Mouse (Mus musculus): ENCODE data around the gene Stk38. TPM values are rescaled to one million over a fixed set of nuclear protein-coding genes. Genes with fewer than 3 reads are reported as not detected.
A peak's percentile ranks its signal among the peaks of the same experiment; 100 is the strongest.

Stk38 gene
- polyA plus RNA-seq, 1 experiment from 2014 or later, result 84.7 TPM

GRCm38 (mm10) chr17:28982591-28982990, 25.2 kb downstream of the Stk38 start:
- peaks cover 85% of the 10 kb centered on the region for H3K36me3 ChIP-seq (ENCODE audit: inconsistent target)
- no peaks in the 10 kb centered on the region for H3K79me2 ChIP-seq (ENCODE audit: inconsistent target)
- 82% methylated on average over 4 of the region's 4 CpGs for WGBS (ENCODE audit: missing documents)
- H3K4me3 ChIP-seq (ENCODE audit: inconsistent target), result no peak overlapping the region
- no peak overlapping the region for H3K27ac ChIP-seq

- Histone ChIP-seq H3K4me3 (ENCODE audit: inconsistent target) (no peak overlapping the region), H3K79me2 (ENCODE audit: inconsistent target) (no peaks in the 10 kb centered on the region), H3K27ac (no peak overlapping the region), H3K36me3 (ENCODE audit: inconsistent target) (peaks cover 81% of the 10 kb centered on the region)
- WGBS (ENCODE audit: missing documents), result 100% methylated on average over 2 of the region's 4 CpGs
Measured at GRCm38 (mm10) chr17:28981081-28981480, 26.7 kb downstream of the Stk38 start.

GRCm38 (mm10) chr17:28979091-28979490, 28.7 kb downstream of the Stk38 start:
- H3K36me3 ChIP-seq (ENCODE audit: inconsistent target), result peaks cover 86% of the 10 kb centered on the region
- H3K27ac ChIP-seq, result no peak overlapping the region
- WGBS (ENCODE audit: missing documents), result 91% methylated on average over 4 of the region's 4 CpGs

GRCm38 (mm10) chr17:28970122-28970521, 37.7 kb downstream of the Stk38 start:
- peaks cover 76% of the 10 kb centered on the region for H3K36me3 ChIP-seq (ENCODE audit: inconsistent target)
- no peak overlapping the region for H3K27ac ChIP-seq
- peaks cover 3% of the 10 kb centered on the region; the same call in 1 of the 2 replicates for H3K79me2 ChIP-seq (ENCODE audit: inconsistent target)
- H3K4me3 ChIP-seq (ENCODE audit: inconsistent target), result no peak overlapping the region

More at GRCm38 (mm10) chr17:28979091-28979490, 28.7 kb downstream of the Stk38 start:
- Histone ChIP-seq H3K4me3 (ENCODE audit: inconsistent target) (no peak overlapping the region), H3K79me2 (ENCODE audit: inconsistent target) (no peaks in the 10 kb centered on the region)

- H3K36me3 ChIP-seq (ENCODE audit: inconsistent target), result peaks cover 78% of the 10 kb centered on the region
- 8% methylated on average over 11 of the region's 11 CpGs for WGBS (ENCODE audit: missing documents)
- no peak overlapping the region for H3K4me3 ChIP-seq (ENCODE audit: inconsistent target)
- H3K27ac ChIP-seq, result no peak overlapping the region
- H3K79me2 ChIP-seq (ENCODE audit: inconsistent target), result peaks cover 12% of the 10 kb centered on the region
Measured at GRCm38 (mm10) chr17:28967021-28967610, 40.7 kb downstream of the Stk38 start.

GRCm38 (mm10) chr17:28961596-28961995, 46.2 kb downstream of the Stk38 start:
- Histone ChIP-seq H3K36me3 (ENCODE audit: inconsistent target) (peaks cover 68% of the 10 kb centered on the region), H3K4me3 (ENCODE audit: inconsistent target) (no peak overlapping the region), H3K79me2 (ENCODE audit: inconsistent target) (peaks cover 64% of the 10 kb centered on the region), H3K27ac (no peak overlapping the region)
- 97% methylated on average over 10 of the region's 10 CpGs for WGBS (ENCODE audit: missing documents)

GRCm38 (mm10) chr17:28960597-28960996, 47.2 kb downstream of the Stk38 start:
- Histone ChIP-seq H3K4me3 (ENCODE audit: inconsistent target) (no peak overlapping the region), H3K27ac (no peak overlapping the region), H3K36me3 (ENCODE audit: inconsistent target) (peaks cover 59% of the 10 kb centered on the region), H3K79me2 (ENCODE audit: inconsistent target) (peaks cover 74% of the 10 kb centered on the region)
- WGBS (ENCODE audit: missing documents), result 96% methylated on average over 10 of the region's 10 CpGs

GRCm38 (mm10) chr17:28954416-28954815, 53.4 kb downstream of the Stk38 start:
- H3K79me2 ChIP-seq (ENCODE audit: inconsistent target), result peaks cover 69% of the 10 kb centered on the region
- 0 out of 2 replicates have a peak, but pooled peaks cover 10% of the 10 kb centered on the region for H3K36me3 ChIP-seq (ENCODE audit: inconsistent target)
- H3K4me3 ChIP-seq (ENCODE audit: inconsistent target), result no peak overlapping the region
- no peak overlapping the region for H3K27ac ChIP-seq
- 49% methylated on average over 9 of the region's 9 CpGs for WGBS (ENCODE audit: missing documents)

- peaks cover 58% of the 10 kb centered on the region for H3K79me2 ChIP-seq (ENCODE audit: inconsistent target)
- H3K4me3 ChIP-seq (ENCODE audit: inconsistent target), result peak overlapping the region; percentile 85
- peak overlapping the region; percentile 67 for H3K27ac ChIP-seq
- 0 out of 2 replicates have a peak, but pooled peaks cover 8% of the 10 kb centered on the region for H3K36me3 ChIP-seq (ENCODE audit: inconsistent target)
- 2% methylated on average over 9 of the region's 9 CpGs for WGBS (ENCODE audit: missing documents)
Measured at GRCm38 (mm10) chr17:28953251-28953650, 54.5 kb downstream of the Stk38 start.

GRCm38 (mm10) chr17:28951831-28952799, 55.7 kb downstream of the Stk38 start, which contains the start of gene Kctd20:
Gene Kctd20 (plus strand): TSS chr17:28951950.
- Histone ChIP-seq H3K4me3 (ENCODE audit: inconsistent target) (peak within 1 kb of the TSS; percentile 85), H3K79me2 (ENCODE audit: inconsistent target) (peaks cover 46% of the 10 kb centered on the region), H3K27ac (peak within 1 kb of the TSS; percentile 67), H3K36me3 (ENCODE audit: inconsistent target) (no peaks in the 10 kb centered on the region)
- WGBS (ENCODE audit: missing documents), result under 1% methylated on average over 60 of the region's 80 CpGs

GRCm38 (mm10) chr17:28950751-28951150, 57.0 kb downstream of the Stk38 start:
- H3K36me3 ChIP-seq (ENCODE audit: inconsistent target), result no peaks in the 10 kb centered on the region
- 43% methylated on average over 4 of the region's 4 CpGs for WGBS (ENCODE audit: missing documents)
- peaks cover 33% of the 10 kb centered on the region for H3K79me2 ChIP-seq (ENCODE audit: inconsistent target)
- H3K4me3 ChIP-seq (ENCODE audit: inconsistent target), result no peak overlapping the region
- H3K27ac ChIP-seq, result no peak overlapping the region

- peaks cover 12% of the 10 kb centered on the region for H3K79me2 ChIP-seq (ENCODE audit: inconsistent target)
Measured at GRCm38 (mm10) chr17:28948661-28949060, 59.1 kb downstream of the Stk38 start.

GRCm38 (mm10) chr17:28947011-28947939, 60.5 kb downstream of the Stk38 start:
- no peaks in the 10 kb centered on the region for H3K79me2 ChIP-seq (ENCODE audit: inconsistent target)
- WGBS (ENCODE audit: missing documents), result 62% methylated on average over 19 of the region's 19 CpGs
- H3K27ac ChIP-seq, result no peak overlapping the region
- H3K36me3 ChIP-seq (ENCODE audit: inconsistent target), result no peaks in the 10 kb centered on the region
- no peak overlapping the region for H3K4me3 ChIP-seq (ENCODE audit: inconsistent target)

More at GRCm38 (mm10) chr17:28948661-28949060, 59.1 kb downstream of the Stk38 start:
- no peaks in the 10 kb centered on the region for H3K36me3 ChIP-seq (ENCODE audit: inconsistent target)
- no peak overlapping the region for H3K27ac ChIP-seq
- H3K4me3 ChIP-seq (ENCODE audit: inconsistent target), result no peak overlapping the region
- WGBS (ENCODE audit: missing documents), result 100% methylated on average over 3 of the region's 4 CpGs

- no peaks in the 10 kb centered on the region for H3K36me3 ChIP-seq (ENCODE audit: inconsistent target)
- WGBS (ENCODE audit: missing documents), result 93% methylated on average over 7 of the region's 7 CpGs
- no peaks in the 10 kb centered on the region for H3K79me2 ChIP-seq (ENCODE audit: inconsistent target)
- no peak overlapping the region for H3K27ac ChIP-seq
- H3K4me3 ChIP-seq (ENCODE audit: inconsistent target), result no peak overlapping the region
Measured at GRCm38 (mm10) chr17:28944481-28944880, 63.3 kb downstream of the Stk38 start.
